Mouse (Mus musculus): ENCODE measurements at regions not wholly inside any gene's neighbourhood (a gene's known extent, or its start where the extent isn't known, plus 50 kb on each side); places are given as distances from the start of the nearest gene placed in this dataset.
A peak's percentile ranks its signal among the peaks of the same experiment; 100 is the strongest.
"Not testable (repeated sequence)": the region's sequence is repeated elsewhere in the genome, so short reads cannot be mapped to it uniquely, and the experiment has no call there.

GRCm38 (mm10) chr2:3864872-3865271 lies 152.6 kb upstream of the Frmd4a start:
- no peak for DNase-seq (ENCODE audit: low read depth in 2 of 2, low spot score in 2 of 2)

GRCm38 (mm10) chr2:3866736-3867135 lies 150.8 kb upstream of the Frmd4a start:
- not testable (repeated sequence) for DNase-seq (ENCODE audit: low read depth in 2 of 2, low spot score in 2 of 2)

DNA sequence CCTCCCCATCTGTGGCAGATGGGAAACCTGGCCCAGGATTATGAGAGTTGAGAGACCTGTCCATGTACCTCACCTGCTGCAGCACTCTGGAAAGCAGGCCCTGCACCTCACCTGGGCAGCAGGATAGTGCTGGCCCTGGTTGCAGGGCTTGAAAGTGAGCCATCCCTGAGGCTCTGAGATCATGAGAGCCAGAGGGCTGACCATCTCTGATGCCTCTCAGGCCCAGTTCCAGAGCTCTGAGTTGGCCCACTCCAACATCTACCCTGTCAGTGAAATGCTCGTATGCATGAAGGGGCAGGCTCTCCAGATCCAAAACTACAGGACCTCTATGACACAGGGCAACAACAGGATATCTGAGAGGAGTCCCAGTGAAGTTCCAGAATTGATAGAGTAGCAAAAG lies 147.8 kb upstream of the Frmd4a start:
- DNase-seq (ENCODE audit: low read depth in 2 of 2, low spot score in 2 of 2), result no peak

DNA sequence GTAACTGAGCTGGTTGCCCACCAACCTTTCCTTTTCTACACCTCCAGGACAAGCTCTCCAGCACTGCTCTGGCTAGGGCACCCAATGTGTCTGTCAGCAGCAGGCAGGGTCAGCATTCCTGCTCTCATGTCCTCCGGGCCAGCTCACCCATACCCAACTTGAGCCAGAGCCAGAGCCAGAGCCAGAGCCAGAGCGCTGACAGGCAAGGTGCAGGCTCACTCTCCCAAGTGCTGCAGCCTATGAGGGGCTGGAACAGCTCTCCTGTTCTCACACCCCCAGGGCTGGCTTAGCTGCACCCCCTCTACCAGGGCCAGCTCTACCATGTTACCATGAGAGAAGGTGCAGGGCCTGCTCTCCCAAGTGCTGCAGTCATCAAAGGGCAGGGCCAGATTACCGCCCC lies 145.8 kb upstream of the Frmd4a start:
- DNase-seq (ENCODE audit: low read depth in 2 of 2, low spot score in 2 of 2), result no peak

- no peak for DNase-seq (ENCODE audit: low read depth in 2 of 2, low spot score in 2 of 2)
These were observed 130.5 kb upstream of the Frmd4a start for GRCm38 (mm10) chr2:3887000-3887399.

GRCm38 (mm10) chr2:3887845-3888433 lies 129.6 kb upstream of the Frmd4a start:
- DNase-seq (ENCODE audit: low read depth in 2 of 2, low spot score in 2 of 2), result no peak

- no peak for DNase-seq (ENCODE audit: low read depth in 2 of 2, low spot score in 2 of 2)
These were observed 128.1 kb upstream of the Frmd4a start for GRCm38 (mm10) chr2:3889381-3889780.

DNA sequence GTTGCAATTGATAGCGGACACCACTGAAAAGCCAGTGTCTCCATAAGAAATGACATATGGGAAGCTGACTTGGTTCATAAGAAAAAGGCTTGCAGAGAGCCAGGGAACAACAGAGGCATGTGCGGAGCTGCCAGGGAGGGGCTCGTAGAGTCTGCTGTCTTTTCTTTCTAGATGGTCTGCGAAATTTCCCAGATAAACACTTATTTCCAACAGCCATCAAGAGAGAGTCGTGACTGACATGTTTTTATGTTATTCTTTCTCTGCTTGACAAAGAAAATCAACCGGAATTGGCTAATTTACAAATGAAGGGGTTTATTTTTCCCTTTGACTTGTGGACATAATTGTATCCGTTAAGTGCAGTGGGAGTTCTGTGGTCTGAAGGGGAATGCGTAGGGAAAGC lies 127.1 kb upstream of the Frmd4a start:
- DNase-seq (ENCODE audit: low read depth in 2 of 2, low spot score in 2 of 2), result no peak

- DNase-seq (ENCODE audit: low read depth in 2 of 2, low spot score in 2 of 2), result no peak
These were observed 110.5 kb upstream of the Frmd4a start for GRCm38 (mm10) chr2:3907026-3907425.

- no peak for DNase-seq (ENCODE audit: low read depth in 2 of 2, low spot score in 2 of 2)
These were observed 109.3 kb upstream of the Frmd4a start for GRCm38 (mm10) chr2:3908192-3908591.

DNA sequence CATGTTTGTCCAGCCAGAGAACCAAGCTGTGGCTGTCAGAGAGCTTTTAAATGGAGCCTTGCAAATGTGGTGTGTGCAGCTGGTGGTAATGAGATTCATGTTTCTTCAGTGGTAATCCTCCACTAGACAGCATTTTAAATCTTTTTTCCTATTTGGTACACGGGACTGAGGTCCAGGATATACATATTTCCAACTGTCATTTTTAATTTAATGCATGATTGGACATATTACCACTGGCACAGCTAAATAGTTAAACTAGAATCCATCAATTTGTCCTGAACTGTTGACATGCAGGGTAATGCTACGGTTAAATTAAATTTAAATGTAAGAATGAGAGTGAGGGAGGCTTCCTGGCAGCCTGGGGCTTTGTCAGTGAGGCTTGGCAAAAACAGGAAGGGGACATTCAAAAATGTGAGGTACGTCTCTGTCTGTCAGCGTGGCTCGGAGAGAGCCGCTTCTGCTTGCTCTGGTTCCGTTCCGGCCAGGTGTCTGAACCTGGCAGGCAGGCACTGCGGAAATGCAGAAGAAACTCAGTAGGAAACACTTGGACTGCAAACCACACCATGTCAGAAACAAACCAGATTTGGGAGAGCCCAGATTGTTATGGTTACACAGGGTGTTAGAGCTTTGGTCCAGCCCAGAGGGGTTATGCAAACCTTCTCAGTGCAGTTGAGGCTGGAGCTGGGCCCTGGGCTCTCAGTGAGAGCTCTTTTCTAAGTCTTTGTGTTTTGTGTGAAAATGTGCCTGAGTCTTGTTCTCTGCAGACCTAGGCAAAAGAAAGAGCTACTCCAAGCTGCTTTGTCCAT lies 107.2 kb upstream of the Frmd4a start:
- DNase-seq (ENCODE audit: low read depth in 2 of 2, low spot score in 2 of 2), result peak; percentile 6 to 20

GRCm38 (mm10) chr2:3915141-3915540 lies 102.4 kb upstream of the Frmd4a start:
- no peak for DNase-seq (ENCODE audit: low read depth in 2 of 2, low spot score in 2 of 2)

DNA sequence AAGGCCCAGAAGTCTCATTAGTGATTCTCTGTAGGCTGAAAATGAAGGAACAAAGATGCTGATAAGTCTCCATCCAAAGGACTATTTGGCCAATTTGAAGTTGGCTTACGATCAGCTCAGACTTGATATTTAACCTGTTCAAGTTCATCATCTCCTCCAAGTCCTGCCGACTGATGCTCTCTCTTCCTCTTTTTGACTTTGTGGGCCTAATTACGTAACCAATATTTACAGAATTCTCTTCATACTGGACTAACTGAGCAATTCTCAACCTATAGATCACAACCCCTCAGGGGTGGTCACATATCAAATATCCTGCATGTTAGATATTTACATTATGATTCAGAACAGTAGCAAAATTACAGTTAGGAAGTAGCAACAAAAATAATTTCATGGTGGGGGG lies 101.2 kb upstream of the Frmd4a start:
- DNase-seq (ENCODE audit: low read depth in 2 of 2, low spot score in 2 of 2), result no peak

DNA sequence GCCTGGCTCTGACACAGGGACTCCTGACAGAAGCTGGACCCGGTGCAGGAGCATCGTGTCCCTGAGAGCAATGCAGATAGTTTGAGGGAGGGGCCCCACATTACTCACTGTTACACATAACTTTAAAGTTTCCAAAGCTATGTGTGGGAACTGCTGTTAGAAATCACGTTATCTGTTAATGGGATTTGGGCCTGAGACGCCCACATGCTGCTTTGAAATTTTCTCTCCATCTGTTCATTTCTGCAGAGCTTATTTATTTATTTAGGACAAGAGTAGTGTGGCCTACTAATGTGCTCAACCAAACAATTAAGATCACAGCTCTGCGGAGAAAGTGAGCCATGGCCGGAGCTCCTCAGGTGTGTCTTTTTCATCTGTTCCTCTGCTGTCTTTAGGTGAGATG lies 99.4 kb upstream of the Frmd4a start:
- no peak for DNase-seq (ENCODE audit: low read depth in 2 of 2, low spot score in 2 of 2)

DNA sequence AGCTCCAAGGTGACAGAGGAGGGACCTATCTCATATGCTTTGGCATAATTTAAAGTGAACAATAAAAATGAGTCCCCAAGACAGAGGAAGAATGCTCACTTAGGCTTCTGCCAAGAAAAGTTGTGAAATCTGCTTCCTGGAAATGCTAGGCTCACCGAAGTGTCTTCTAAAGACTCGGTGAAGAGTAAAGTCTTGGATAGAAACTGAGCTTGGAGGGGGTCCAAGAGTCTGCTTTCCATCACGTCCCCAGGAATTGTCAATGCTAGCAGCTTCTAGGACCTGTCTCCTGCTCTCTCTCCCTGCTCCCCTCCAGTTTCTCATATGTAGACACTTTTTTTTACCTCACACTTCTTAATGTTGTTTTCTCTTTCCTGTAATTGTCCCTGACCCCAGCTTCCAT lies 97.6 kb upstream of the Frmd4a start:
- no peak for DNase-seq (ENCODE audit: low read depth in 2 of 2, low spot score in 2 of 2)

GRCm38 (mm10) chr2:3921084-3921483 lies 96.4 kb upstream of the Frmd4a start:
- DNase-seq (ENCODE audit: low read depth in 2 of 2, low spot score in 2 of 2), result not testable (repeated sequence)

- peak; percentile 19 to 26 for DNase-seq (ENCODE audit: low read depth in 2 of 2, low spot score in 2 of 2)
These were observed 94.8 kb upstream of the Frmd4a start for GRCm38 (mm10) chr2:3922739-3923138.

GRCm38 (mm10) chr2:3924696-3925095 lies 92.8 kb upstream of the Frmd4a start:
- DNase-seq (ENCODE audit: low read depth in 2 of 2, low spot score in 2 of 2), result no peak

GRCm38 (mm10) chr2:3925199-3925598 lies 92.3 kb upstream of the Frmd4a start:
- peak; percentile 16 to 19 for DNase-seq (ENCODE audit: low read depth in 2 of 2, low spot score in 2 of 2)

- no peak for DNase-seq (ENCODE audit: low read depth in 2 of 2, low spot score in 2 of 2)
These were observed 91.4 kb upstream of the Frmd4a start for GRCm38 (mm10) chr2:3926129-3926528.

- DNase-seq (ENCODE audit: low read depth in 2 of 2, low spot score in 2 of 2), result no peak
These were observed 90.2 kb upstream of the Frmd4a start for GRCm38 (mm10) chr2:3927141-3927810.

GRCm38 (mm10) chr2:3927853-3928252 lies 89.7 kb upstream of the Frmd4a start:
- DNase-seq (ENCODE audit: low read depth in 2 of 2, low spot score in 2 of 2), result no peak

Data from CD8-positive naive resting alpha-beta T cell, adult 2 months (primary cell).